Mouse (Mus musculus) intestine, embryonic 14.5 days (tissue): Measurements from ENCODE around the gene Dock9. TPM values are rescaled to one million over a fixed set of nuclear protein-coding genes. Genes with fewer than 3 reads are reported as not detected.

Experiments used
- ATAC-seq: fragments of 200-750 bp; cut with Nextera tagmentation; replicated peaks from 2 replicates; pipeline ENCODE4 v1.8.0; 2017; ENCODE audit warnings: low read depth, moderate number of reproducible peaks, moderate TSS enrichment, moderate library complexity; ENCODE audit not compliant: low FRiP score, low TSS enrichment
- DNase-seq: peaks from one replicate; pipeline ENCODE4 v3.0.0-alpha.2; 2018; ENCODE audit warnings: low spot score
- H3K27ac ChIP-seq: fragments of 300-500 bp; sonication (generic); 2 replicates; pipeline ENCODE4 v1.5.1; 2014; ENCODE audit warnings: low read depth, mild to moderate bottlenecking, control low read depth
- H3K27me3 ChIP-seq: fragments of 300-500 bp; sonication (generic); replicated peaks from 2 replicates; pipeline ENCODE4 v1.6.1; 2014; ENCODE audit warnings: low read length, control low read depth; ENCODE audit not compliant: control insufficient read depth, insufficient read depth
- H3K36me3 ChIP-seq: fragments of 300-500 bp; sonication (generic); 2 replicates; pipeline ENCODE4 v1.6.1; 2014; ENCODE audit warnings: low read length, control low read depth; ENCODE audit not compliant: control insufficient read depth, insufficient read depth
- H3K4me1 ChIP-seq: fragments of 300-500 bp; sonication (generic); replicated peaks from 2 replicates; pipeline ENCODE4 v1.6.1; 2014; ENCODE audit warnings: low read length, control low read depth, mixed read lengths; ENCODE audit not compliant: control insufficient read depth, insufficient read depth
- H3K4me2 ChIP-seq: fragments of 300-500 bp; sonication (generic); 2 replicates; pipeline ENCODE4 v1.6.1; 2014; ENCODE audit warnings: low read length
- H3K4me3 ChIP-seq: fragments of 300-500 bp; sonication (generic); 2 replicates; pipeline ENCODE4 v1.5.1; 2014; ENCODE audit warnings: low read depth, low read length, control low read depth, mixed read lengths
- H3K9ac ChIP-seq: fragments of 300-500 bp; sonication (generic); 2 replicates; pipeline ENCODE4 v1.6.1; 2014; ENCODE audit warnings: mild to moderate bottlenecking, low read length
- H3K9me3 ChIP-seq: fragments of 300-500 bp; sonication (generic); 2 replicates; pipeline ENCODE4 v1.6.1; 2016; ENCODE audit warnings: low read length, control low read depth; ENCODE audit not compliant: control insufficient read depth
- WGBS: fragments of 180-500 bp; shearing (Covaris S2); extraction: QIAGEN DNeasy Blood & Tissue Kit; methylation state at CpG from one replicate; pipeline ENCODE4 v1.1.7; 2014; 5-methylcytosine and 5-hydroxymethylcytosine counted together
- polyA plus RNA-seq: library from polyadenylated mRNA; unstranded; fragments of >200 nt; fragmentation: Nextera tagmentation; extraction: Ambion mirVana; gene quantifications from 2 replicates; pipeline ENCODE4 v1.2.1, GENCODE M21; 2014

The Dock9 gene
- polyA plus RNA-seq, 1 experiment from 2014 or later, result 34.8 TPM

DNA sequence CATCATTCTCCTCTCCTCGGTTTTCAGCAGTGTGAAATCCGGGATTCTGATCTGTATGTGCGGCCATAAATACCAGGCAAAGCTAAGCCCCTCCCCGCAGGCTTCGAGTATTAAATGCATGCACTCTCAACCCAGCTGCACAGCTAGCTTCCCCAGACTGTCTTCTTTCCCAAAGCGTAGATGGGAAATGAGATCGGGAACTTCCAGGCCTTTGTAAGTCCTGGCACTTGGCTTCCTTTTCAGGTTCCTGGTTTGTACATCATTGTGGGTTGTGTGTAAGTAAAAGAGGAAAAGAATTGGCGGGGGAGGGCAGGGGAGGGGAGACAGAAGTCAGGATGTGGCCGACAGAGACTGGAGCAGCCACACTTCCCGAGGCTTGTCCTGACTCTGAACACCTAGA is 119.2 kb downstream of the Dock9 start:
- peak overlapping the region; percentile 33; the same call in 1 of the 2 replicates for H3K27ac ChIP-seq
- H3K4me3 ChIP-seq, result no peak overlapping the region
- H3K9ac ChIP-seq, result no peak overlapping the region
- ATAC-seq, result no peak
- 31% methylated on average over 10 of the region's 10 CpGs for WGBS
- peaks cover under 1% of the 10 kb centered on the region; the same call in 1 of the 2 replicates for H3K9me3 ChIP-seq
- no peak for DNase-seq
- H3K4me2 ChIP-seq, result no peak overlapping the region
- H3K36me3 ChIP-seq, result peaks cover 17% of the 10 kb centered on the region
- H3K4me1 ChIP-seq, result peaks cover 46% of the 10 kb centered on the region
- H3K27me3 ChIP-seq, result no peaks in the 10 kb centered on the region

DNA sequence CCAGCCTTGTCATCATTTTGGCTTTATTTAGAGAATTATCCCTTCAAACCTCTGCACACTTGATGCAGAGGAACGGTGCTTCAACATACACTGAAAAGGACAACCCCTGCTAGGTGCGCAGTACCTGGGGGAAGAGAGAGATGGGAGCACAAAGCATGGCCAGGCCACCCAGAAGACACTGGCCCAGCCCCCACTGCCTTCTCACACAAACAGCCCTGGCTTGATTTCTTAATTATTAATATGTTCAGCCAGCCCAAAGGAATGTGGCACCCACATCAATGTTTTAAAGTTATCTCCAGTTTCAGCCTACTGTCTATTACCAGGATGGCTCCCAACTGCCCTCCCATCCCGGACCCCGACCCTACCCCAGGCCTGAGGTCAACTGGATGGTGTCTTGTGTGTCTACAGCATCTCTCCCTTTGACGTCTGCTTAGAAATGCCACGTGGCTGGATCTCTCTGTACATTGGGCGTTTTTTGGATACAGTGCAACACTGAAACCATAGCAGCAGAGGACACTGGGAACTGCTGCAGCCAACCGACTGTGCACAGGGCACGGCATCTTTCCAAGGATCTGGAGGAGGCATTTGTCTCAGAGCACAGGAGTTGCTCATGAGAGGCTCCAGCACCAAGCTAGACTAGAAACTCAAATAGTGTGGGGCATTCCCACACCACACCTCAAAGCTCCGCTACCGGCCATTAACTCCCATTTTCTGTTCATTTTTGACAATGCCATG is 120.9 kb downstream of the Dock9 start:
- Histone ChIP-seq H3K9me3 (peaks cover 6% of the 10 kb centered on the region; the same call in 1 of the 2 replicates), H3K4me1 (peaks cover 46% of the 10 kb centered on the region), H3K9ac (no peak overlapping the region), H3K4me2 (no peak overlapping the region), H3K36me3 (peaks cover 27% of the 10 kb centered on the region), H3K27me3 (no peaks in the 10 kb centered on the region), H3K27ac (peak overlapping the region; percentile 81), H3K4me3 (no peak overlapping the region)
- no peak for DNase-seq
- ATAC-seq, result no peak
- WGBS, result 86% methylated on average over 11 of the region's 11 CpGs

DNA sequence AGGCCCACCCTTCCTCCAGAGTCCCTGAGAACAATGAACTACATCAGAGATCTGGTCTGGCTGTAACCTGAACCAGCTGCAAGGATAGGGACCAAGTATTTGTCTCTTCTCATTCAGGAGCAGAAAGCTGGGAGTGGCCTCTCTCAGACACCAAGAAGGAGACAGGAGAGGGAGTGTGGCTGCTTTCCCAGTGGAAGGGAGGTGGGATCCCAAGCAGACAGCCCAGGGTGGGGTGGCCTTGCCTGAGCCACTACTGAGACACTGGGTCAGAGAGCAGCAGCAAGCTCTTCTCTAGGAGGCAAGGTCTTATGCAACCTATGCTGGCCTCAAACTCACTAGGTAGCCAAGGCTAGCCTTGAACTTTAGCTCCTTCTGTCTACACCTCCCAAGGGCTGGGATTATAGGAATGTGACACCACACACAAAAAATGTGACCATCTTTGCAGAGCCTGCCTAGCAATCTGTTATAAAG is 121.5 kb downstream of the Dock9 start:
- H3K4me1 ChIP-seq, result peaks cover 46% of the 10 kb centered on the region
- H3K4me2 ChIP-seq, result 0 out of 2 replicates have a peak overlapping the region, but pooled peaks have one; percentile 8
- H3K4me3 ChIP-seq, result no peak overlapping the region
- peak overlapping the region; percentile 81 for H3K27ac ChIP-seq
- H3K9ac ChIP-seq, result no peak overlapping the region
- ATAC-seq (peak; percentile 22; the same call in 1 of the 2 replicates), DNase-seq (no peak)
- H3K9me3 ChIP-seq, result peaks cover 6% of the 10 kb centered on the region; the same call in 1 of the 2 replicates
- H3K36me3 ChIP-seq, result peaks cover 26% of the 10 kb centered on the region
- H3K27me3 ChIP-seq, result no peaks in the 10 kb centered on the region

DNA sequence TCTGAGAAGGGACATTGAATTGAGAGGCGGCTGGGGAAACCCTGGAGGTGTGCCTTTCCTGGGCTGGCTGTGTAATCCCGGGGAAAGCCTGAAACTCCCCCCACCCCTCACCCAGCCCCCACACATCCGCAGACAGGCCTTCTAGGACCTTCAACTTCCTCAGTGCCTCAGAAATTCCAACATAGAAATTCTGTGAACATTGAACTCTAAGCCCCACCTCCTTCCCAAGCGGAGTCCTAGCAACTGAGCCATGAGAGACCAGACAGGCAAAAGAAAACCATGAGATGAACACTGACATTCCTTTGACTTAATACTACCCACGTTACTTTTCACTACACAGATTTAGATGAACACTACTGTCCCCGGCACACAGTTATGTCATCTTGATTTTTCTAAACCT is 122.1 kb downstream of the Dock9 start:
- Histone ChIP-seq H3K27ac (peak overlapping the region; percentile 81), H3K27me3 (no peaks in the 10 kb centered on the region), H3K9ac (no peak overlapping the region), H3K4me1 (peaks cover 46% of the 10 kb centered on the region), H3K9me3 (peaks cover 6% of the 10 kb centered on the region; the same call in 1 of the 2 replicates), H3K36me3 (peaks cover 21% of the 10 kb centered on the region), H3K4me2 (0 out of 2 replicates have a peak overlapping the region, but pooled peaks have one; percentile 8), H3K4me3 (no peak overlapping the region)
- ATAC-seq (peak; percentile 45; the same call in 1 of the 2 replicates), DNase-seq (no peak)
- WGBS, result 9% methylated on average over 6 of the region's 6 CpGs

DNA sequence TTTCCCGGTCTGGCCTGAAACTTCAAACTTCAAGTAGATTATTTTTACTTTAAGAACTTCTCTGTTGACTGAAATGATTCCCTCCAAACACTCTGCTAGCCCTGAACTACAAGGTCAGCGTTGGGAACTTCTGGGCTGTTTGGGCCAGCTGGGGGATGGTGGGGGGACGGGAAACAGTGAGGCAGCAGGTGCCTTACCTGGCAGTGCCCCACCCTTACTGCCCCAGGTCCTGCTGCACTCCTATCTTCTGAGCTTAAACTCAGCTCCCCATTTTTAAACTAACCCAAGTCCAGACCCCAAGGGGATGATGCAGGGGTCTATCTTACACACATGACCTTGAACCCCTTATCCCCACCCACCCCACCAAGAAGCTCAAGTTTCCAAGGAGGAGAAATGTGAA is 122.5 kb downstream of the Dock9 start:
- H3K4me3 ChIP-seq, result no peak overlapping the region
- H3K9me3 ChIP-seq, result peaks cover 6% of the 10 kb centered on the region; the same call in 1 of the 2 replicates
- WGBS, result 52% methylated on average over 3 of the region's 3 CpGs
- 0 out of 2 replicates have a peak overlapping the region, but pooled peaks have one; percentile 8 for H3K4me2 ChIP-seq
- H3K27ac ChIP-seq, result peak overlapping the region; percentile 81
- H3K36me3 ChIP-seq, result peaks cover 17% of the 10 kb centered on the region
- H3K27me3 ChIP-seq, result no peaks in the 10 kb centered on the region
- peaks cover 46% of the 10 kb centered on the region for H3K4me1 ChIP-seq
- ATAC-seq (0 out of 2 replicates have a peak, but pooled peaks have one; percentile 8), DNase-seq (no peak)
- no peak overlapping the region for H3K9ac ChIP-seq

DNA sequence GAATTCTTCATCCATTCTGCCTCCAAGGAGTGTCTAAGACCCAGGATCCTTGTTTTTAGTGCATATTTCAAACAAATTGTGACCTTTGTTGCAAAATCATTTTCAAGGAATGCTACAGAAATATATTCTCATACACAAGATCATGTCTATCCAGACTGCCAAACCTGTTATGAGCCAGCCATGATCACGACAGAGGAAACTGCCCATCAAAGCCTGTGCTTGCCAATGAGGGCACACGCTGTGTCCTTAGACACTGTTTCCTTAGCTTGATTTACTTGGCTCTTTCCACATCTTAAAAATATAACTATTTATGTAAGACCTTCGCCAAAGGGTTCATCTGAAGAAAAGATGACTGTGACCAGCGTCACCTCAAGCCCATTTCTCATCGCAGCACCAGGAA is 127.6 kb downstream of the Dock9 start:
- ATAC-seq, result no peak
- Histone ChIP-seq H3K4me3 (no peak overlapping the region), H3K9me3 (peaks cover 6% of the 10 kb centered on the region; the same call in 1 of the 2 replicates), H3K4me2 (no peak overlapping the region), H3K27me3 (no peaks in the 10 kb centered on the region), H3K9ac (no peak overlapping the region), H3K27ac (no peak overlapping the region), H3K4me1 (peaks cover 4% of the 10 kb centered on the region), H3K36me3 (peaks cover 13% of the 10 kb centered on the region; the same call in 1 of the 2 replicates)
- DNase-seq, result no peak
- WGBS, result 58% methylated on average over 5 of the region's 5 CpGs

DNA sequence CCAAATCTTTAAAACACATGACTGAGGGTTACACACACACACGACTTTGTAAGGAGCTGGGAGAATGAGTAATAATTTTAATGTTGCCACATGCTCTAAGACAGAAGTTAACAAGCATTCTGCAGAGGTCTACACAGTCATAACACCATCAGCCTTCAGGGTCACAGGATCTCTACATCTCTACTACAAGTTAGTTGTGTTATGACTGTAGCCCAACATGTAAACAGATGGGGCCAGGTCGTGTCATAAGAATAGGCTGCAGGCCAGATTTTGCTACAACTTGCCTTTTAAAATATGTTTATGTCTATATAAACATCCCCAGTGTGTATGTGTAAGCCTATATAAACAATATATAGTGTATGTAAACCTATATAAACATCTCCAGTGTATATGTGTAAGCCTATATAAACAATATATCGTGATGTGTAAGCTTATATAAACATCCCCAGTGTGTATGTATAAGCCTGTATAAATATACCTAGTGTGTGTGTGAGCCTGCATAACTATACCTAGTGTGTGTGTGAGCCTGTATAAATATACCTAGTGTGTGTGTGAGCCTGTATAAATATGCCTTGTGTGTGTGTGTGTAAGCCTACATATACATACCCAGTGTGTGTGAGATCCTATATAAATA is 130.9 kb downstream of the Dock9 start:
- H3K4me3 ChIP-seq, result no peak overlapping the region
- 35% methylated on average over 3 of the region's 3 CpGs for WGBS
- H3K9me3 ChIP-seq, result no peaks in the 10 kb centered on the region
- peaks cover 3% of the 10 kb centered on the region; the same call in 1 of the 2 replicates for H3K36me3 ChIP-seq
- H3K4me1 ChIP-seq, result 0 out of 2 replicates have a peak, but pooled peaks cover 4% of the 10 kb centered on the region
- no peak overlapping the region for H3K9ac ChIP-seq
- H3K27me3 ChIP-seq, result no peaks in the 10 kb centered on the region
- DNase-seq (no peak), ATAC-seq (peak; percentile 71)
- H3K4me2 ChIP-seq, result no peak overlapping the region
- H3K27ac ChIP-seq, result peak overlapping the region; percentile 54; the same call in 1 of the 2 replicates

DNA sequence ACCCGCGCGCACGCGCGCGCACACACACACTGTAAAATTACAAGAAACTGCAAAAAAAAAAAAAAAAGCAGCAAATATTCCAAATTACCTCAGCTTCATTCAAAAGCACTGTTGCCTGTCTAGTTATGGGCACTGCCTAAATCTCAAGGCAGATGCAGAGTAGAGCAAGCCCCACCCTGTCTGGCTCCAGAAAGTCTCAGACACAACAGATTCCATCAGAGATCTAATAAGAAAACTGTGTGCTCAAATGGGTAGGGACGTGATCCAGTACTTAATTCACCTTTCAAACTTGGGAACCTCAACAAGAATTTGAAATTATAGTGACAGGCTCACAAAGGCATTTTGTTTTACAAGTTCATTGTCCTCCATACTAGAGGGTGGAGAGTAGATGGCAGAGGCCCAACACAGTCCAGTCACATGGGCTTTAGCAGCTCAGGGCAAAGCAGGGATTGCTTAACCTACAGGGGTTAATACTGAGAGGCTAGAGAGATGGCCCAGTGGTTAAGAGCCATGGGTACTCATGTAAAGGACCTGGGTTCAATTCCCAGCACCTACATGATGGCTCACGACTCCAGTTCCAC is 131.9 kb downstream of the Dock9 start:
- H3K27ac ChIP-seq, result peak overlapping the region; percentile 54; the same call in 1 of the 2 replicates

More for the DNA sequence above, 131.9 kb downstream of the Dock9 start:
- 97% methylated on average over 9 of the region's 9 CpGs for WGBS
- H3K27me3 ChIP-seq, result no peaks in the 10 kb centered on the region
- no peak for DNase-seq
- H3K4me1 ChIP-seq, result peaks cover 8% of the 10 kb centered on the region; the same call in 1 of the 2 replicates
- H3K9ac ChIP-seq, result no peak overlapping the region
- H3K9me3 ChIP-seq, result no peaks in the 10 kb centered on the region
- no peak overlapping the region for H3K4me3 ChIP-seq
- H3K36me3 ChIP-seq, result peaks cover 3% of the 10 kb centered on the region; the same call in 1 of the 2 replicates
- H3K4me2 ChIP-seq, result no peak overlapping the region
- no peak for ATAC-seq
